Mouse (Mus musculus): ENCODE data around the gene Bank1. TPM values are rescaled to one million over a fixed set of nuclear protein-coding genes. Genes with fewer than 3 reads are reported as not detected.

Bank1 gene
- total RNA-seq, 2 experiments from 2014 or later, result 0.93 to 1.3 TPM

GRCm38 (mm10) chr3:136035784-136036183 is 290.1 kb downstream of the Bank1 start:
- intact Hi-C loops (cut with DNase I), result no loop called here
- no peak for DNase-seq

- intact Hi-C loops (cut with DNase I), result no loop called here
- no peak for DNase-seq
These were observed 301.0 kb downstream of the Bank1 start for GRCm38 (mm10) chr3:136024876-136025275.

- DNase-seq, result no peak
- intact Hi-C loops (cut with DNase I), result no loop called here
These were observed 308.3 kb downstream of the Bank1 start for GRCm38 (mm10) chr3:136017517-136017916.

- intact Hi-C loops (cut with DNase I), result no loop called here
- no peak for DNase-seq
These were observed 315.2 kb downstream of the Bank1 start for GRCm38 (mm10) chr3:136010616-136011015.

GRCm38 (mm10) chr3:136007846-136008245 is 318.0 kb downstream of the Bank1 start:
- DNase-seq, result peak; percentile 55 to 64

GRCm38 (mm10) chr3:136007081-136007828 is 318.6 kb downstream of the Bank1 start:
- DNase-seq, result peak; percentile 1 to 2
- intact Hi-C loops (cut with DNase I), result no loop called here

More at GRCm38 (mm10) chr3:136007846-136008245, 318.0 kb downstream of the Bank1 start:
- intact Hi-C loops (cut with DNase I), result no loop called here
